Mouse (Mus musculus): ENCODE measurements around the gene Lamtor2. TPM values are rescaled to one million over a fixed set of nuclear protein-coding genes. Genes with fewer than 3 reads are reported as not detected.
"Not testable (repeated sequence)": the region's sequence is repeated elsewhere in the genome, so short reads cannot be mapped to it uniquely, and the experiment has no call there.

The Lamtor2 gene
- total and polyA plus RNA-seq, 2 experiments from 2014 or later: 52.2 to 186 TPM

DNA sequence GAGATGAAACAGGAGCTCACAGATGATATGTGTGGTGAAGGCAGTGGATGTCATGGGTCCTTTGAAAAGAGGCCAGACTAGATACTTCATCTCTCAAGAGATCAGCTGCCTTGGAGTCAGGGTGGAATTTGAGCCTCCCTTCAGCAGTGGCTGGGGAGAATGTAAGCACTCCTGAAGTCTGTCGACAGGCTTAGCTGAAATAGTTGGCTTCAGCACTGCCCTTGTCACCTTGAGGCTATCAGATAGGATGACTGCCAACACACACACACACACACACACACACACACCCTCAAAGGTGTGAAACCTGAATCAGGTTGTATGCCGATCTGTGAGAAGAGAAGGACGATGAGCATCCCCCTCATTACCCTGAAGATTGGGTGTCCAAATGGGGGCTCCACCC is 38.2 kb upstream of the Lamtor2 start:
- Histone ChIP-seq H3K9ac (no peak overlapping the region), H3K27ac (ENCODE audit: low read depth, low read length) (no peak overlapping the region), H3K9me3 (ENCODE audit: low read length) (no peaks in the 10 kb centered on the region), H3K27me3 (ENCODE audit: insufficient read depth, low read length) (no peaks in the 10 kb centered on the region), H3K4me1 (ENCODE audit: insufficient read depth) (no peaks in the 10 kb centered on the region), H3K4me3 (ENCODE audit: low read depth, low read length) (no peak overlapping the region), H3K4me2 (ENCODE audit: low read depth) (no peak overlapping the region), H3K36me3 (ENCODE audit: insufficient read depth) (peaks cover 29% of the 10 kb centered on the region)
- DNase-seq: no peak
- no peak for TF ChIP-seq CTCF (IDR thresholded peaks at IDR 0.05; ENCODE audit: low read depth)
- no peak for ATAC-seq
- WGBS: 52% methylated on average over 3 of the region's 3 CpGs

DNA sequence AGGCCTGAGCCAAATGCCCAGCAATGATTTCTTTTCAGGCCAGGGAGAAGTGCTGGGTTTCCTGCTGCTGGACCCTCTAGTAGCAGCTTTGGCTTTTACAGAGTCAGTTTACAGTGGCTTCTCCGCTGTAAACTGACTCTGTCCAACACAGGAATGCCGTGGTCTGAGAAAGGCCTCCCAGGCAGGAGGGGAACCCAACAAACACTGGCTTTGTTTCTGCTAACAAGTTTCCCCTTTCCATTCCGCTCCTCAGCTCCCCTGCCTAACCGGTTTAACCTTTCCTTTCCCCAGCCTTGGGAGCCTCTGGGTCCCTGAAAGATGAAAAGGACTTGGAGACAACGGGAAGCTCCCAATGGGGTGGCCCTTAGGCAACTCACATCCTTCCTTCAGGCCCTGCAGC is 37.4 kb upstream of the Lamtor2 start:
- DNase-seq (no peak), ATAC-seq (no peak)
- Histone ChIP-seq H3K4me3 (ENCODE audit: low read depth, low read length) (no peak overlapping the region), H3K27me3 (ENCODE audit: insufficient read depth, low read length) (no peaks in the 10 kb centered on the region), H3K9ac (no peak overlapping the region), H3K9me3 (ENCODE audit: low read length) (no peaks in the 10 kb centered on the region), H3K4me1 (ENCODE audit: insufficient read depth) (no peaks in the 10 kb centered on the region), H3K4me2 (ENCODE audit: low read depth) (no peak overlapping the region), H3K27ac (ENCODE audit: low read depth, low read length) (no peak overlapping the region), H3K36me3 (ENCODE audit: insufficient read depth) (peaks cover 36% of the 10 kb centered on the region)
- TF ChIP-seq CTCF (IDR thresholded peaks at IDR 0.05; ENCODE audit: low read depth): no peak
- 26% methylated on average over 5 of the region's 5 CpGs for WGBS

DNA sequence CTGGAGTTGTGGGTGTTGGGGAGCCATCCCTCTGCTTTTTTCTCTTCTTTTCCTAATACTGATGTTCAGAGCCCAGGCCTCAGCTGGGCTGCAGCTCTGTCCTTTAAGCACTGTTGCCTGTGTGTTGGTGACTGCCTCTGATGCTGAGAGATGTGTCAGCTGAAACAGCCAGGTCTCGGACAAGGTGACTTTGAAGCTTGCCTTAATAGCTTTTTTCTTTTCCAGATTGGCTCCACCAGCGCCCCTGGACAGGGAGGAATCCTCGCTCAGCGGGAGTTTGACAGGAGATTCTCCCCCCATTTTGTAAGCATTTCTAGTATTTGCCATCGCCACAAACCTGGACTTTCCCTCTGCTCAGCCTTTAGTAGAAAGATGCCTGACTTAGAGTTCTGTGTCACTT is 33.8 kb upstream of the Lamtor2 start:
- H3K27me3 ChIP-seq (ENCODE audit: insufficient read depth, low read length): no peaks in the 10 kb centered on the region
- 94% methylated on average over 5 of the region's 5 CpGs for WGBS

DNA sequence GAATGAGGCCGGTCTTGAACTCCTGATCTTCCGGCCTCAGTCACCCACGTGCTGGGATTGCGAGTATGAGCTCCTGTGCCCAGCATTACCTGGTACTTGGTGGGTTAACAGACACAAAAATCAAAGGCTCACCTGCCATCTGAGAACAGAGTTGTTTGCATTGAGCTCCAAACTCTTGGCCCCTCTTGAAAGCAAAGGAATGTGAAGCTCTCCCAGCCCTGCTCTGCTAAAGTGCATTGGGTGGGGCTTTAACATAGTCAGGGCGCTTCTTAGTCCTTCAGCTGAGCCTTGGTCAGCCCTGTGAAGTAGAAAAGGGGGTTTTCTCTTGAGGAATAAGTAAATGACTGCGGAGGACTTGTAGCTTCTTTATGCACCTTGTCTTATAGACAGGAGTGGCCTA is 32.9 kb upstream of the Lamtor2 start:
- WGBS: 96% methylated on average over 6 of the region's 6 CpGs
- H3K9me3 ChIP-seq (ENCODE audit: low read length): no peaks in the 10 kb centered on the region
- H3K27ac ChIP-seq (ENCODE audit: low read depth, low read length): no peak overlapping the region
- no peak for ATAC-seq
- no peak overlapping the region for H3K4me2 ChIP-seq (ENCODE audit: low read depth)
- H3K9ac ChIP-seq: no peak overlapping the region
- H3K4me3 ChIP-seq (ENCODE audit: low read depth, low read length): no peak overlapping the region
- H3K27me3 ChIP-seq (ENCODE audit: insufficient read depth, low read length): no peaks in the 10 kb centered on the region
- H3K36me3 ChIP-seq (ENCODE audit: insufficient read depth): peaks cover 59% of the 10 kb centered on the region
- TF ChIP-seq CTCF (IDR thresholded peaks at IDR 0.05; ENCODE audit: low read depth): no peak
- no peak for DNase-seq
- H3K4me1 ChIP-seq (ENCODE audit: insufficient read depth): 0 out of 2 replicates have a peak, but pooled peaks cover under 1% of the 10 kb centered on the region

More for the DNA sequence above, 33.8 kb upstream of the Lamtor2 start:
- Histone ChIP-seq H3K4me3 (ENCODE audit: low read depth, low read length) (no peak overlapping the region), H3K9me3 (ENCODE audit: low read length) (no peaks in the 10 kb centered on the region), H3K4me2 (ENCODE audit: low read depth) (no peak overlapping the region), H3K27ac (ENCODE audit: low read depth, low read length) (no peak overlapping the region), H3K4me1 (ENCODE audit: insufficient read depth) (no peaks in the 10 kb centered on the region), H3K9ac (no peak overlapping the region), H3K36me3 (ENCODE audit: insufficient read depth) (peaks cover 59% of the 10 kb centered on the region)
- DNase-seq (no peak), ATAC-seq (no peak)
- no peak for TF ChIP-seq CTCF (IDR thresholded peaks at IDR 0.05; ENCODE audit: low read depth)

DNA sequence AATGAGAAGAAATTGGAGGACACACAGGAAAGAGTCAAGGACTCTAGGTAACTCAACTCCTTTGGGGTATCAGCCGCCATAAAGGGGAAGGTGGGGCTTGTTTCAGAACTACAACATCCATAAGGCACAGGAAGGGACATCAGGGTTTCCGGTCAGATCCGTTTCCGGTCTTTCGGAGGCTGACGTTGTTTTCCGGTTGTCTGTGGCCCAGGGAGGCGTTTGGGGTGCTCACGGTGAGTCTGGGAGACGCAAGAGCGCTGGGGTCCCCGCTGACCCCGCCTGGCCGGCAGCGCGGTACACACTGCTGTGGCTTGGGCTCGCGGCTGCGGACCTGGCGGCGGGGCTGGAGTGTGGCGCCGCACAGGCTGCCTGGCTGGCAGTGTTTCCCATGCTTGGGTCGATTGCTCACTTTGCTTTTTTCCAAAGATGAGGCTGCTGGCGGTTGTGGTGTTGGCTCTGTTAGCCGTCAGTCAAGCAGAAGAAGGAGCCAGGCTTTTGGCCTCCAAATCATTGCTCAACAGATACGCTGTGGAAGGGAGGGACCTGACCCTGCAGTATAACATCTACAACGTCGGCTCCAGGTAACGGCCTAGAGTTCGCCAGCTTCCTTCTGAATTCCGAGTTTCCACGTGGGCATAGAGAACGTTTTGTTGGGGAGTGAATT is 26.7 kb upstream of the Lamtor2 start:
- Histone ChIP-seq H3K4me3 (ENCODE audit: low read depth, low read length) (peak overlapping the region; percentile 78), H3K36me3 (ENCODE audit: insufficient read depth) (peaks cover 23% of the 10 kb centered on the region), H3K9ac (peak overlapping the region; percentile 79), H3K4me2 (ENCODE audit: low read depth) (peak overlapping the region; percentile 71), H3K4me1 (ENCODE audit: insufficient read depth) (peaks cover 7% of the 10 kb centered on the region; the same call in 1 of the 2 replicates), H3K9me3 (ENCODE audit: low read length) (no peaks in the 10 kb centered on the region), H3K27ac (ENCODE audit: low read depth, low read length) (peak overlapping the region; percentile 68; the same call in 1 of the 2 replicates), H3K27me3 (ENCODE audit: insufficient read depth, low read length) (no peaks in the 10 kb centered on the region)
- TF ChIP-seq CTCF (IDR thresholded peaks at IDR 0.05; ENCODE audit: low read depth): no peak
- under 1% methylated on average over 34 of the region's 34 CpGs for WGBS
- ATAC-seq: peak; percentile 97
- DNase-seq: peak; percentile 87

DNA sequence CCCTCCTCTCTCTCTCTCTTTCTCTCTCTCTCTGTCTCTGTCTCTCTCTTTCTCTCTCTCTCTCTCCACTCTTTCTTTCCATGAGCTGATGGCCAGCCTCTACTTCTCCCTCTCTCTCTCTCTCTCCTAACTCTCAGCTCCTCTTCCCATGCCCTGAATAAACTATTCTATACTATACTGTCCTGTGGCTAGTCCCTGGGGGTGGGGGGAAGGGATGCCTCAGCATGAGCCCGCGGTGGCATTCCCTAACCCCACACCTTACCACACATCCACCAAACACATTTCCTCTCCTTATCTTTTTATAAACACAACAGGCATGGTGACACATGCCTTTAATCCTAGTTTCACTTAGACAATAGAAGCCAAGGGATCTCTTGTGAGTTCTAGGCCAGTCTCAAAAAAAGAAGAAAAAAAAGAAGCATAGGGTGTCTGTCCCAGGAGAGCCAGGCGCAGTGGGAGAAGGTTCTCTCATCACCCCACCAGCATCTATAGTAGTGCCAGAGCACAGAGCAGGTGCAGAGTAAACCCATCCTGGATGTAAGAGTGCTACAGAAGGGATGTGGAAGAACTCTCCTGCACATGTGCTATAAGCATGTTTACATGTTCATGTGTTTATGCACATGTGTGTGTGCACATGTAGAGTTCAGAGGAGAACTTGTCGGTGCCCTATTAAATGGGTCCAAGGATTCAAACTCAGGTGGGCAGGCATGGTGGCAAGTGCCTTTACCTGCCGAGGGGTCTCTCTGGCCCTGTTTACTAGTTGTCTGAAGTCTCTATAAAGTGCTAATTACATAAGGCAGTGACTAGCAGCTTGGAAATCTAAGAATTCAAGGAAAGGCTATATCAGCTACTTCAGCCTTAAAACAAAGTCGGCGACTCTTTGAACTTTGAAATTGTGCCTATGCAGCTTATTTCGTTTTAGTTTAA is 25.9 kb upstream of the Lamtor2 start:
- TF ChIP-seq CTCF (IDR thresholded peaks at IDR 0.05; ENCODE audit: low read depth): no peak
- H3K4me1 ChIP-seq (ENCODE audit: insufficient read depth): peaks cover 7% of the 10 kb centered on the region; the same call in 1 of the 2 replicates
- peaks cover 17% of the 10 kb centered on the region for H3K36me3 ChIP-seq (ENCODE audit: insufficient read depth)
- peak overlapping the region; percentile 78 for H3K4me3 ChIP-seq (ENCODE audit: low read depth, low read length)
- peak overlapping the region; percentile 71 for H3K4me2 ChIP-seq (ENCODE audit: low read depth)
- no peak for DNase-seq
- 58% methylated on average over 8 of the region's 8 CpGs for WGBS
- no peak overlapping the region for H3K27ac ChIP-seq (ENCODE audit: low read depth, low read length)
- 0 out of 2 replicates have a peak, but pooled peaks have one; percentile 1 for ATAC-seq
- peak overlapping the region; percentile 79 for H3K9ac ChIP-seq
- no peaks in the 10 kb centered on the region for H3K27me3 ChIP-seq (ENCODE audit: insufficient read depth, low read length)
- H3K9me3 ChIP-seq (ENCODE audit: low read length): no peaks in the 10 kb centered on the region

DNA sequence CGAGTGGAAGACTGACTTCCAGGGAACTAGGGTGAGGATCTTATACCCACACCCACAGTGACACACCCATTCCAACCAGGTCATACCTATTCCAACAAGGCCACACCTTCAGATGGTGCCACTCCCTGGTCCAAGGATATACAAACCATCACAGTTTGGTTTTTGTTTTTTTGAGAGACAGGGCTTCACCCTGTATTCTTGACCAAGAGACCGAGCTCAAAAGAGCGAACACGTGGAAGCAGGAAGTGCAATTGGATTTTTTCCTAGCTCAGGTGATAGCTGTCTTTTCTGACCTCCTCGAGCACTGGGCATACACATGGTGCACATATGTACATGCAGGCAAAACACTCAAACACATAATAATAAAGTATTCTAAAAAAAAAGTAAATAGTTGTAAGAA is 25.0 kb upstream of the Lamtor2 start:
- H3K4me1 ChIP-seq (ENCODE audit: insufficient read depth); H3K9me3 ChIP-seq (ENCODE audit: low read length); DNase-seq; H3K9ac ChIP-seq; ATAC-seq; H3K4me2 ChIP-seq (ENCODE audit: low read depth); H3K4me3 ChIP-seq (ENCODE audit: low read depth, low read length); H3K36me3 ChIP-seq (ENCODE audit: insufficient read depth); H3K27me3 ChIP-seq (ENCODE audit: insufficient read depth, low read length); H3K27ac ChIP-seq (ENCODE audit: low read depth, low read length): not testable (repeated sequence)
- 87% methylated on average over 5 of the region's 5 CpGs for WGBS

Data from forebrain, postnatal 0 days (tissue).